Mouse (Mus musculus): ENCODE measurements around the gene 2300003K06Rik.

DNA sequence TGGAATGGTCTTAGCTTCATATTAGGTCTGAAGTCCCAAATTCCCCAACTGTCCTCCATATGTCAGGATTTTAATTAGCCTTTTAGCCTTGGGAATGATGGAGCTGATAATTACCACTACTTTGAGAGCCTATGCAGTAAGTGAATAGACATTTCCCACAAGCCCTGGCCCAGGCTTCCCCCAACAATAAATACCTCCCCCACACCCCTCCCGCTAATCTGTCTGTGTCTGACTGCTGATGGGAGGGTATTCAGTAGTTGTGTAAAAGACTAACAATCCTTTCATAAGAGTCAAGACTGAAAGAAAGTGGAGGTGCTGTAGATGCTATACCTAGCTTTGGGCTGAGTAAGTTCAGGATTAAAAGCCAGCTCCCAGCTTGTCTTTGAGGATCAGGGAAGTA, 4.3 kb upstream of the 2300003K06Rik start:
- TF ChIP-seq POLR2A (IDR thresholded peaks at IDR 0.05; ENCODE audit: low read depth, low read length) (no peak), CTCF (conservative IDR thresholded peaks at IDR 0.05; ENCODE audit: insufficient read depth, insufficient read length, low read depth, low read length) (no peak)
